ENCODE assay signal across 15 mouse cellular contexts in genomic region chr1:135593560-135594278, GRCm38 (mm10). TPM values are rescaled to one million over a fixed set of nuclear protein-coding genes. Genes with fewer than 3 reads are reported as not detected.
DNase-seq lines count a peak whose midpoint lies in the region; ATAC-seq and TF ChIP-seq lines count a peak whose summit lies in the region.
"Had no signal": no experiment of that assay in that cellular context is flagged by ENCODE, and none has a peak within 500 bp of the region (broad histone marks: within the 10 kb centered on the region; RNA-seq: fewer than 3 reads in every experiment).

No protein-coding gene starts in this region.

- intact Hi-C loops in heart, adult 2 months (cut with DNase I) = no loop called here
- intact Hi-C loops in heart, postnatal 25 days (cut with DNase I) = no loop called here
- intact Hi-C loops in left cerebral cortex, postnatal 10 days (cut with DNase I) = no loop called here

- no peaks in the 10 kb centered on the region for H3K9me3 ChIP-seq in midbrain, embryonic 15.5 days
- H3K9me3 ChIP-seq in forebrain, embryonic 15.5 days = no peaks in the 10 kb centered on the region
- H3K9me3 ChIP-seq: embryonic facial prominence, embryonic 12.5 days; limb, embryonic 13.5 days had no signal

- H3K4me2 ChIP-seq in midbrain, embryonic 15.5 days = no peak overlapping the region
- no peak overlapping the region for H3K4me2 ChIP-seq in forebrain, embryonic 15.5 days (replicated peaks)
- H3K4me2 ChIP-seq: embryonic facial prominence, embryonic 12.5 days; limb, embryonic 13.5 days; lung, embryonic 14.5 days had no signal

- WGBS in heart, adult 2 months = 66% methylated on average over 6 of the region's 6 CpGs
- WGBS in midbrain, embryonic 15.5 days = 71% methylated on average over 6 of the region's 6 CpGs
- 79% methylated on average over 6 of the region's 6 CpGs for WGBS in forebrain, embryonic 15.5 days

- peak in 1 of 2 experiments; percentile 48 for DNase-seq in heart, adult 2 months
- no peak for DNase-seq in heart, postnatal 25 days (ENCODE audit: low spot score)
- DNase-seq in adipocyte (ENCODE audit: low spot score) = peak; percentile 74
- DNase-seq in left cerebral cortex, postnatal 10 days (ENCODE audit: extremely low spot score in 1 of 2, low spot score in 2 of 2) = no peak
- DNase-seq: cerebellum, adult 9-10 months; kidney, postnatal 25 days; layer of hippocampus, postnatal 36 days; thymus, adult 18-20 months had no signal

- no peak overlapping the region for H3K27ac ChIP-seq in heart, adult 2 months
- H3K27ac ChIP-seq in midbrain, embryonic 15.5 days = no peak overlapping the region
- no peak overlapping the region for H3K27ac ChIP-seq in forebrain, embryonic 15.5 days (replicated peaks)
- H3K27ac ChIP-seq: embryonic facial prominence, embryonic 12.5 days; limb, embryonic 13.5 days had no signal

- peak; percentile 59 for ATAC-seq in midbrain, embryonic 15.5 days (replicated peaks)
- ATAC-seq in forebrain, embryonic 15.5 days (replicated peaks) = no peak
- ATAC-seq: intestine, embryonic 16.5 days had no signal

- no peak for TF ChIP-seq POLR2A in heart, adult 2 months (IDR thresholded peaks at IDR 0.05; ENCODE audit: insufficient read depth, low read depth, low read length)

- no peak for TF ChIP-seq CTCF in heart, adult 2 months (IDR thresholded peaks at IDR 0.05)
- TF ChIP-seq CTCF in C2C12 (IDR thresholded peaks at IDR 0.05; ENCODE audit: control insufficient read depth, insufficient read depth, insufficient read length) = no peak

- H3K27me3 ChIP-seq in heart, adult 2 months (ENCODE audit: control insufficient read depth, insufficient read depth, low read length) = no peaks in the 10 kb centered on the region
- H3K27me3 ChIP-seq in C2C12 (ENCODE audit: control insufficient read depth, insufficient read depth, insufficient read length) = no peaks in the 10 kb centered on the region
- no peaks in the 10 kb centered on the region for H3K27me3 ChIP-seq in midbrain, embryonic 15.5 days (replicated peaks)
- H3K27me3 ChIP-seq in forebrain, embryonic 15.5 days = no peaks in the 10 kb centered on the region
- H3K27me3 ChIP-seq: embryonic facial prominence, embryonic 12.5 days; limb, embryonic 13.5 days had no signal

- H3K36me3 ChIP-seq in heart, adult 2 months (ENCODE audit: control insufficient read depth, insufficient read depth, low read length) = no peaks in the 10 kb centered on the region
- peaks cover 20% of the 10 kb centered on the region for H3K36me3 ChIP-seq in C2C12 (ENCODE audit: control insufficient read depth, insufficient read depth)
- no peaks in the 10 kb centered on the region for H3K36me3 ChIP-seq in midbrain, embryonic 15.5 days (replicated peaks)
- no peaks in the 10 kb centered on the region for H3K36me3 ChIP-seq in forebrain, embryonic 15.5 days
- H3K36me3 ChIP-seq: embryonic facial prominence, embryonic 12.5 days; limb, embryonic 13.5 days had no signal

- peaks cover 2% of the 10 kb centered on the region for H3K4me1 ChIP-seq in heart, adult 2 months (ENCODE audit: control insufficient read depth, insufficient read depth, low read length)
- peaks cover 13% of the 10 kb centered on the region; the same call in 1 of the 2 replicates for H3K4me1 ChIP-seq in midbrain, embryonic 15.5 days
- H3K4me1 ChIP-seq in forebrain, embryonic 15.5 days = peaks cover 3% of the 10 kb centered on the region

- H3K4me3 ChIP-seq in heart, adult 2 months = no peak overlapping the region
- no peak overlapping the region for H3K4me3 ChIP-seq in C2C12 (ENCODE audit: insufficient read depth, poor library complexity, severe bottlenecking)
- no peak overlapping the region for H3K4me3 ChIP-seq in midbrain, embryonic 15.5 days
- no peak overlapping the region for H3K4me3 ChIP-seq in forebrain, embryonic 15.5 days
- H3K4me3 ChIP-seq: embryonic facial prominence, embryonic 12.5 days; limb, embryonic 13.5 days had no signal

- TF ChIP-seq EP300 in heart, adult 2 months (IDR thresholded peaks at IDR 0.05; ENCODE audit: insufficient read depth, low read depth, low read length) = peak; percentile 49; the same call in 1 of the 2 replicates

- H3K79me3 ChIP-seq in C2C12 (ENCODE audit: low read depth) = no peaks in the 10 kb centered on the region

- H3ac ChIP-seq in C2C12 (ENCODE audit: control insufficient read depth, insufficient read length, low read depth) = no peak overlapping the region

- no peaks in the 10 kb centered on the region for H3K79me2 ChIP-seq in heart, adult 2 months (replicated peaks; ENCODE audit: control insufficient read depth, insufficient read depth, low read length)
- H3K79me2 ChIP-seq in C2C12 (ENCODE audit: control insufficient read depth, insufficient read depth) = peaks cover 25% of the 10 kb centered on the region

- no peak overlapping the region for H3K9ac ChIP-seq in heart, adult 2 months (ENCODE audit: low read depth, low read length)
- H3K9ac ChIP-seq in midbrain, embryonic 15.5 days = no peak overlapping the region
- H3K9ac ChIP-seq in forebrain, embryonic 15.5 days (replicated peaks) = no peak overlapping the region
- H3K9ac ChIP-seq: embryonic facial prominence, embryonic 12.5 days; limb, embryonic 13.5 days; lung, embryonic 14.5 days had no signal

TF ChIP-seq in C2C12, 6 proteins besides CTCF, POLR2A, EP300 and RAD21:
- TF ChIP-seq MYOG (IDR thresholded peaks at IDR 0.05; ENCODE audit: control insufficient read depth, extremely low read depth, insufficient read length) (no peak), CEBPB (IDR thresholded peaks at IDR 0.05; ENCODE audit: low read depth) (peak; percentile 89)
TF ChIP-seq in C2C12: peak in this region for 1.

RNA-seq across cellular contexts. Expression of gene Nav1, which starts 13.4 kb away (rescaled TPM):
- total RNA-seq in heart, adult 2 months (2021) = 10 to 100 TPM; 19.1 to 20.7 TPM
- 15.2 and 16.8 TPM in 2 replicates for polyA plus RNA-seq in heart, adult 2 months (2012; rRNA removed)
- 10 to 100 TPM; 19.6 to 19.8 TPM for total RNA-seq in heart, postnatal 25 days (2021)
- polyA plus RNA-seq in C2C12 (2012; fragmentation: generic; extraction: Trizol) = 22.2 TPM
- 52.6 and 59.4 TPM in 2 replicates for polyA plus RNA-seq in midbrain, embryonic 15.5 days (2015; fragmentation: Nextera tagmentation; extraction: Ambion mirVana)
- 100 to 1,000 TPM; 227 to 238 TPM for total RNA-seq in left cerebral cortex, postnatal 10 days (2021)
- polyA plus RNA-seq in forebrain, embryonic 15.5 days (2015; fragmentation: Nextera tagmentation; extraction: Ambion mirVana) = 48.1 and 51.1 TPM in 2 replicates
